Mouse (Mus musculus): ENCODE data around the gene Zcwpw1.

DNA sequence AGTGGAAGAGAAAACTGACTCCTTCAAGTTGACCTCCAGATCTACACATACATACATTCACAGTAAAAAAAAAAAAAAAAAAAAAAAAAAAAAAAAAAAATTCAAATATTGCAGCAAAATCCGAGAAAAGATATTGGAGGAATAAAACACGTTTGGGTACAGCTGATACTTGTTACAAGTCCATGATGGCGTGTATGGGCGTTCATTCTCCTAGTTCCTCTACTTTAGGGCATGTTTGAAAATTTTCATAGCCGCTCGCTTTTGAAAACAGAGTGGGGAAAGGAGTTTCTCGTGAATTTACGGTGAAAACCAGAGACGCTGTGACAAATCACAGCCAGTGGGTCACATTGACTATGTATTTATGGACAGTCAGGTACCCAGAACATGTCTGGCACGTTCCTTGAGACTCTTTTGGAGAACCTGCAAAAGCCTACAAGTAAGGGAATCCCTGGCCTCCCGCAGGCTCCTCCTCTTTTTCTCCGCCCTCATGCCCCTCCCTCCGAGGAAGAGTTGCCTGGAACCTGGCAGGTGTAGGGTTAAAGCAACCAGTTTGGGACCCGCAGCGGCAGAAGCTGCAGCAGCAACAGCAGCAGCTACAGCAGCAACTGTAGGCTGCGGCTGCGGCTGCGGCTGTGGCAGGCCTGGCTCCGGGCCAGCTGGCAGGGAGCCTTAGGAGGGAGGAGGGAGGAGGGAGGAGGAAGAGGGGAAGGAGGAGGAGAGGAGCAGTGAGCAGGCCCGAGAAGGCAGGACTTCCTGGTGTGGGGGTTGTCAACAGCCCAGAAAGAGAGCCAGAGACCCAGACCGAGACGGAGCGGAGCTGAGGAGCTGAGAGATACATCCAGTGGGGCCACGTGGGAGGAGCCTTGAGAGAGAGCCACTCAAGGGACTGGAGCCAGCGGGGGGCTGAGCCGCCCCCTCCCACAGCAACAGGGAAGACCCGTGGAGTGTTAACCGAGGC lies 42.1 kb upstream of the Zcwpw1 start, which contains the start of gene Tsc22d4:
- 0 out of 2 replicates have a peak, but pooled peaks have one; percentile 21 for TF ChIP-seq CTCF (IDR thresholded peaks at IDR 0.05)
- TF ChIP-seq EP300 (IDR thresholded peaks at IDR 0.05), result 0 out of 2 replicates have a peak, but pooled peaks have one; percentile 59

Data from lung, postnatal 0 days (tissue).